Mouse (Mus musculus) CH12.LX (cell line): ENCODE data around the gene Ano10.

Experiments
- CHD1 ChIP-seq: IDR thresholded peaks from 2 replicates; pipeline ENCODE4 v1.6.1; 2012; ENCODE audit warnings: low read depth, low read length, improper control_type of control experiment, inconsistent platforms
- CTCF ChIP-seq, 2 experiments: IDR thresholded peaks in 1 of 2; conservative IDR thresholded peaks in 1 of 2; 2 replicates each; pipeline ENCODE4 v1.5.1; 2011 to 2012; ENCODE audit warnings: low read depth in 2 of 2, low read length in 2 of 2, improper control_type of control experiment in 1 of 2, inconsistent platforms in 1 of 2, mild to moderate bottlenecking in 1 of 2, moderate library complexity in 1 of 2
- E2F4 ChIP-seq: IDR thresholded peaks from 2 replicates; pipeline ENCODE4 v1.6.1; 2011; ENCODE audit warnings: low read depth, low read length, improper control_type of control experiment; ENCODE audit not compliant: insufficient replicate concordance
- EP300 ChIP-seq: IDR thresholded peaks from 2 replicates; pipeline ENCODE4 v1.6.1; 2011; ENCODE audit warnings: low read length, improper control_type of control experiment
- MYC ChIP-seq: IDR thresholded peaks from 2 replicates; pipeline ENCODE4 v1.6.1; 2011; ENCODE audit warnings: low read depth, mild to moderate bottlenecking, improper control_type of control experiment, low read length
- NRF1 ChIP-seq: IDR thresholded peaks from 2 replicates; pipeline ENCODE4 v1.6.1; 2014; ENCODE audit warnings: low read depth, mild to moderate bottlenecking, inconsistent platforms, low read length, improper control_type of control experiment, moderate library complexity
- PAX5 ChIP-seq: IDR thresholded peaks from 2 replicates; pipeline ENCODE4 v1.6.1; 2012; ENCODE audit warnings: low read length, inconsistent platforms, mixed read lengths
- POLR2A ChIP-seq: IDR thresholded peaks from 2 replicates; pipeline ENCODE4 v1.6.1; 2011; ENCODE audit warnings: low read depth, mild to moderate bottlenecking, improper control_type of control experiment, low read length
- POLR2AphosphoS2 ChIP-seq: IDR thresholded peaks from 2 replicates; pipeline ENCODE4 v1.6.1; 2011; ENCODE audit warnings: low read depth, low read length, improper control_type of control experiment
- TBP ChIP-seq: conservative IDR thresholded peaks from 2 replicates; pipeline ENCODE4 v1.6.1; 2011; ENCODE audit warnings: low read depth, low read length, improper control_type of control experiment
- ZMIZ1 ChIP-seq: IDR thresholded peaks from 2 replicates; pipeline ENCODE4 v1.6.1; 2012; ENCODE audit warnings: low read depth, mild to moderate bottlenecking, inconsistent platforms, low read length, improper control_type of control experiment

GRCm38 (mm10) chr9:122226419-122226818 lies 67.8 kb downstream of the Ano10 start:
- TF ChIP-seq ZMIZ1 (no peak), CTCF (conservative IDR thresholded peaks at IDR 0.05 in 1 of 2, IDR thresholded peaks at IDR 0.05 in 1 of 2; ENCODE audit: low read depth in 2 of 2, low read length in 2 of 2) (no peak), POLR2AphosphoS2 (no peak), CHD1 (no peak), PAX5 (no peak), E2F4 (no peak), POLR2A (no peak), NRF1 (no peak), MYC (no peak), EP300 (no peak), TBP (no peak)
